Mouse (Mus musculus) frontal cortex, adult 2 months (tissue): Measurements from ENCODE around the gene Eloa. TPM values are rescaled to one million over a fixed set of nuclear protein-coding genes. Genes with fewer than 3 reads are reported as not detected.
A peak's percentile ranks its signal among the peaks of the same experiment; 100 is the strongest.
"Not testable (repeated sequence)": the region's sequence is repeated elsewhere in the genome, so short reads cannot be mapped to it uniquely, and the experiment has no call there.

Source experiments
- DNase-seq, 2 experiments: peaks; one replicate each; pipeline ENCODE4 v3.0.0; 2022; ENCODE audit warnings: low spot score in 1 of 2; ENCODE audit errors: extremely low spot score in 1 of 2
- polyA plus RNA-seq: library from polyadenylated mRNA; depleted of rRNA; stranded (reverse); fragments of >200 nt; gene quantifications from 2 replicates; pipeline ENCODE4 v1.2.3, GENCODE M21; 2012

Eloa gene
- polyA plus RNA-seq, 1 experiment = 20.4 TPM

GRCm38 (mm10) chr4:135985769-135986168, 35.8 kb downstream of the Eloa start:
- no peak for DNase-seq

GRCm38 (mm10) chr4:135985193-135985592, 36.4 kb downstream of the Eloa start:
- DNase-seq = no peak

- DNase-seq = no peak
Observed at GRCm38 (mm10) chr4:135984556-135984955, 37.0 kb downstream of the Eloa start.

GRCm38 (mm10) chr4:135981524-135982063, 40.0 kb downstream of the Eloa start:
- peak in 1 of 2 experiments; percentile 80 for DNase-seq

- not testable (repeated sequence) for DNase-seq
Observed at GRCm38 (mm10) chr4:135980223-135980622, 41.3 kb downstream of the Eloa start.

- DNase-seq = no peak
Observed at GRCm38 (mm10) chr4:135976146-135976545, 45.4 kb downstream of the Eloa start.

- no peak for DNase-seq
Observed at GRCm38 (mm10) chr4:135972911-135973811, 48.4 kb downstream of the Eloa start.

- DNase-seq = peak; percentile 83 to 94
Observed at GRCm38 (mm10) chr4:135972556-135972906, 49.0 kb downstream of the Eloa start, which contains the start of gene Lypla2. Gene Lypla2 (minus strand): TSS chr4:135972626.

- no peak for DNase-seq
Observed at GRCm38 (mm10) chr4:135971805-135972555, 49.6 kb downstream of the Eloa start.

- no peak for DNase-seq
Observed at GRCm38 (mm10) chr4:135970585-135970984, 51.0 kb downstream of the Eloa start.

GRCm38 (mm10) chr4:135969070-135969750, 52.4 kb downstream of the Eloa start:
- DNase-seq = no peak

GRCm38 (mm10) chr4:135968271-135968869, 53.2 kb downstream of the Eloa start:
- DNase-seq = no peak

- no peak for DNase-seq
Observed at GRCm38 (mm10) chr4:135967086-135967760, 54.3 kb downstream of the Eloa start.

GRCm38 (mm10) chr4:135966283-135966682, 55.3 kb downstream of the Eloa start:
- no peak for DNase-seq

- no peak for DNase-seq
Observed at GRCm38 (mm10) chr4:135965113-135965512, 56.5 kb downstream of the Eloa start.

GRCm38 (mm10) chr4:135964426-135964825, 57.1 kb downstream of the Eloa start:
- peak in 1 of 2 experiments; percentile 53 for DNase-seq

- peak; percentile 87 to 96 for DNase-seq
Observed at GRCm38 (mm10) chr4:135963457-135964193, 57.9 kb downstream of the Eloa start, which contains the start of gene Gale. Gene Gale (plus strand): TSS chr4:135963727.

GRCm38 (mm10) chr4:135962946-135963345, 58.6 kb downstream of the Eloa start:
- DNase-seq = peak in 1 of 2 experiments; percentile 36

GRCm38 (mm10) chr4:135962198-135962597, 59.4 kb downstream of the Eloa start:
- no peak for DNase-seq
